Mouse (Mus musculus): Measurements from ENCODE around the gene Adgrf3. TPM values are rescaled to one million over a fixed set of nuclear protein-coding genes. Genes with fewer than 3 reads are reported as not detected.

Gene Adgrf3
- 0.37 and 0.41 TPM in 2 replicates for polyA plus RNA-seq (2015; fragmentation: Nextera tagmentation; extraction: Ambion mirVana)

GRCm38 (mm10) chr5:30205493-30205892 is at the start of gene Adgrf3:
TSS of gene Adgrf3 (minus strand) at chr5:30205722.
- Histone ChIP-seq H3K27ac (ENCODE audit: low read length) (peak within 1 kb of the TSS; percentile 33; the same call in 1 of the 2 replicates), H3K9me3 (replicated peaks; ENCODE audit: control insufficient read depth, low read length) (no peaks in the 10 kb centered on the region), H3K4me1 (ENCODE audit: control insufficient read depth, insufficient read depth, low read length) (peaks cover 8% of the 10 kb centered on the region), H3K27me3 (ENCODE audit: control insufficient read depth, insufficient read depth, low read length) (no peaks in the 10 kb centered on the region), H3K4me2 (ENCODE audit: low read depth, low read length) (no peak within 1 kb of the TSS), H3K9ac (ENCODE audit: low read length) (no peak within 1 kb of the TSS), H3K36me3 (ENCODE audit: control insufficient read depth, insufficient read depth, low read length) (no peaks in the 10 kb centered on the region), H3K4me3 (replicated peaks; ENCODE audit: low read length) (no peak within 1 kb of the TSS)
- 36% methylated on average over 5 of the region's 5 CpGs for WGBS
- ATAC-seq (ENCODE audit: insufficient read depth, low FRiP score), result 0 out of 2 replicates have a peak, but pooled peaks have one; percentile 23

GRCm38 (mm10) chr5:30247666-30248065 is 42.1 kb upstream of the Adgrf3 start:
- WGBS, result 95% methylated on average over 1 of the region's 1 CpGs
- no peaks in the 10 kb centered on the region for H3K9me3 ChIP-seq (replicated peaks; ENCODE audit: control insufficient read depth, low read length)
- ATAC-seq (ENCODE audit: insufficient read depth, low FRiP score), result no peak
- H3K4me1 ChIP-seq (ENCODE audit: control insufficient read depth, insufficient read depth, low read length), result peaks cover 11% of the 10 kb centered on the region
- H3K36me3 ChIP-seq (ENCODE audit: control insufficient read depth, insufficient read depth, low read length), result peaks cover 8% of the 10 kb centered on the region; the same call in 1 of the 2 replicates
- no peak overlapping the region for H3K4me2 ChIP-seq (ENCODE audit: low read depth, low read length)
- no peaks in the 10 kb centered on the region for H3K27me3 ChIP-seq (ENCODE audit: control insufficient read depth, insufficient read depth, low read length)
- H3K9ac ChIP-seq (ENCODE audit: low read length), result no peak overlapping the region
- no peak overlapping the region for H3K4me3 ChIP-seq (replicated peaks; ENCODE audit: low read length)
- no peak overlapping the region for H3K27ac ChIP-seq (ENCODE audit: low read length)

DNA sequence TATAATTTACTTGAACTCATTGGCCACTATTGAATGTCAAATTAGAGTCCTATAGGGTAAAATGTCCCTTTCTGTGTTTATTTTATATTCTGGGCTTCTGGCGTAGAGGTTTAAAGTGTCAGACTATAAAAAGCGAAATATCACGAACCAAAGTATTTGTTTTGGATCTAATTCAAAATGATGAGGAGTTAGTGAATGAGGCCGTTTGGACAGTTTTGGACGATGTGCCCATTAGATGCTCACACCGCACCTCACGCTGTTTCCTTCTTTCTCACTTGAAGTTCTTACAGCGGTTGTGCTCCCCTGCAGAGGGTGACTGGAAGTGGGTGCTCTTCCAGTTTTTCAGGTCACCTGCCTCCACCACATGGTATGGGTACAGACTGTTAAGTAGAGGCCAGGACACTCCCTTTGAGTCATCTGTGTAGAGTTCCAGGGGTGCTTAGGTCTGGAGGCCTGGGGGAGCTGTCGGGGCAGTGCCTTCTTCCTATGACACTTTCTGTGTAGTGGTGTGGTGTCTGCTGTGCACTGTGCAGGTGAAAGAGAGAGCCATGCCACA is 40.4 kb upstream of the Adgrf3 start:
- Histone ChIP-seq H3K9me3 (replicated peaks; ENCODE audit: control insufficient read depth, low read length) (no peaks in the 10 kb centered on the region), H3K27me3 (ENCODE audit: control insufficient read depth, insufficient read depth, low read length) (no peaks in the 10 kb centered on the region), H3K4me1 (ENCODE audit: control insufficient read depth, insufficient read depth, low read length) (peaks cover 21% of the 10 kb centered on the region), H3K36me3 (ENCODE audit: control insufficient read depth, insufficient read depth, low read length) (peaks cover 6% of the 10 kb centered on the region; the same call in 1 of the 2 replicates), H3K27ac (ENCODE audit: low read length) (no peak overlapping the region), H3K4me3 (replicated peaks; ENCODE audit: low read length) (no peak overlapping the region), H3K9ac (ENCODE audit: low read length) (no peak overlapping the region), H3K4me2 (ENCODE audit: low read depth, low read length) (no peak overlapping the region)
- ATAC-seq (ENCODE audit: insufficient read depth, low FRiP score), result no peak
- 82% methylated on average over 9 of the region's 9 CpGs for WGBS

DNA sequence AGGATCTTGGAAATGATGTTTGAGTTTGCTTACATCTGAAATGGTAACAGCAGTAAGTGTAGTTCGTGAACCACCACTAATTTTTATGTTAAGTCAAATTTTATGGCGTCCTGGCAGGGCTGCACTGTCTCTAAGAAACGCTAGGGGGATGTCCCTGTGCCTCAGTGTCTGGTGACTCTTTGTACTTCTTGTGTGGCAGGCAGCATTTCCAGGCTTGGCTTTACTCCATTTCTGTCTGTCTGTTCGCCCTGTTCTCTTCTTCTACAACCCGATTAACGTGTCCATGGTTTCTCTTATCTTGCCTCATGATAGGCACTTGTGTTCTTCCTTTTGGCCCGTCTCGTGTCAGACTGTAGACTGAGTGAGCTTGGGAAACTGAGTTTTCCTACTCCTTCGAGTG is 38.2 kb upstream of the Adgrf3 start:
- Histone ChIP-seq H3K4me1 (ENCODE audit: control insufficient read depth, insufficient read depth, low read length) (peaks cover 21% of the 10 kb centered on the region), H3K27me3 (ENCODE audit: control insufficient read depth, insufficient read depth, low read length) (no peaks in the 10 kb centered on the region), H3K9me3 (replicated peaks; ENCODE audit: control insufficient read depth, low read length) (no peaks in the 10 kb centered on the region), H3K9ac (ENCODE audit: low read length) (no peak overlapping the region), H3K4me3 (replicated peaks; ENCODE audit: low read length) (no peak overlapping the region), H3K4me2 (ENCODE audit: low read depth, low read length) (no peak overlapping the region), H3K27ac (ENCODE audit: low read length) (no peak overlapping the region), H3K36me3 (ENCODE audit: control insufficient read depth, insufficient read depth, low read length) (peaks cover 6% of the 10 kb centered on the region; the same call in 1 of the 2 replicates)
- no peak for ATAC-seq (ENCODE audit: insufficient read depth, low FRiP score)
- WGBS, result 62% methylated on average over 9 of the region's 9 CpGs

GRCm38 (mm10) chr5:30242410-30242809 is 36.9 kb upstream of the Adgrf3 start:
- Histone ChIP-seq H3K9ac (ENCODE audit: low read length) (no peak overlapping the region), H3K4me3 (replicated peaks; ENCODE audit: low read length) (no peak overlapping the region), H3K4me1 (ENCODE audit: control insufficient read depth, insufficient read depth, low read length) (peaks cover 21% of the 10 kb centered on the region), H3K9me3 (replicated peaks; ENCODE audit: control insufficient read depth, low read length) (no peaks in the 10 kb centered on the region), H3K4me2 (ENCODE audit: low read depth, low read length) (peak overlapping the region; percentile 8; the same call in 1 of the 2 replicates), H3K36me3 (ENCODE audit: control insufficient read depth, insufficient read depth, low read length) (peaks cover under 1% of the 10 kb centered on the region; the same call in 1 of the 2 replicates), H3K27me3 (ENCODE audit: control insufficient read depth, insufficient read depth, low read length) (no peaks in the 10 kb centered on the region), H3K27ac (ENCODE audit: low read length) (peak overlapping the region; percentile 73)
- ATAC-seq (ENCODE audit: insufficient read depth, low FRiP score), result peak; percentile 73; the same call in 1 of the 2 replicates
- WGBS, result 20% methylated on average over 1 of the region's 1 CpGs

GRCm38 (mm10) chr5:30240552-30240951 is 35.0 kb upstream of the Adgrf3 start:
- Histone ChIP-seq H3K4me1 (ENCODE audit: control insufficient read depth, insufficient read depth, low read length) (peaks cover 21% of the 10 kb centered on the region), H3K4me3 (replicated peaks; ENCODE audit: low read length) (no peak overlapping the region), H3K9me3 (replicated peaks; ENCODE audit: control insufficient read depth, low read length) (no peaks in the 10 kb centered on the region), H3K36me3 (ENCODE audit: control insufficient read depth, insufficient read depth, low read length) (no peaks in the 10 kb centered on the region), H3K4me2 (ENCODE audit: low read depth, low read length) (no peak overlapping the region), H3K27ac (ENCODE audit: low read length) (peak overlapping the region; percentile 52; the same call in 1 of the 2 replicates), H3K9ac (ENCODE audit: low read length) (no peak overlapping the region), H3K27me3 (ENCODE audit: control insufficient read depth, insufficient read depth, low read length) (no peaks in the 10 kb centered on the region)
- ATAC-seq (ENCODE audit: insufficient read depth, low FRiP score), result no peak
- WGBS, result 73% methylated on average over 7 of the region's 7 CpGs

GRCm38 (mm10) chr5:30238533-30238932 is 33.0 kb upstream of the Adgrf3 start:
- 84% methylated on average over 5 of the region's 5 CpGs for WGBS
- no peak overlapping the region for H3K4me3 ChIP-seq (replicated peaks; ENCODE audit: low read length)

DNA sequence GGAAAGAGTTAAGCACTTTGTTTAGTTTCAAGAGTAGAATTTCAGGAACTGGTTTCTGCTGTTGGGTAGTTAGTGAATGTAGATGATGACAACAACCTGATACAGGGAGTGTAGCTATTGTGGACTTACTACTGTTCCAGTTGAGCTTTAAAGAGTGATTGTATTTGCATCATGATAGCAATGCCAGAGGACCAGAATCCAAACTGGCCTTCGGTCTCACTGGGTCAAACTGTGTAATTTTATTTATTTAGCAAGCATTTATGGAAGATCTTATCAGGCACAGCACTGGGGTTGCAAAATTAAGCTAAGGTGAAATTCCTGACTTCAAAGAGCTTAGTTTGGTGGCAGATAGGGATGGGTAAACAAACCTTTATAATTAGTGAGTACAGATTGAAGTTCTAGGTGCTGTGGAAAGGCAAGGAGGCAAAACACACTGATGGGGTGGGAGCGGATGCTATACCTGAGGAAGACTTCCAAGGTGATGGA is 30.2 kb upstream of the Adgrf3 start:
- peaks cover 13% of the 10 kb centered on the region for H3K4me1 ChIP-seq (ENCODE audit: control insufficient read depth, insufficient read depth, low read length)
- no peak for ATAC-seq (ENCODE audit: insufficient read depth, low FRiP score)
- WGBS, result 78% methylated on average over 2 of the region's 2 CpGs
- H3K4me2 ChIP-seq (ENCODE audit: low read depth, low read length), result no peak overlapping the region
- H3K9ac ChIP-seq (ENCODE audit: low read length), result no peak overlapping the region
- no peak overlapping the region for H3K4me3 ChIP-seq (replicated peaks; ENCODE audit: low read length)
- no peak overlapping the region for H3K27ac ChIP-seq (ENCODE audit: low read length)
- H3K9me3 ChIP-seq (replicated peaks; ENCODE audit: control insufficient read depth, low read length), result no peaks in the 10 kb centered on the region
- H3K36me3 ChIP-seq (ENCODE audit: control insufficient read depth, insufficient read depth, low read length), result no peaks in the 10 kb centered on the region
- no peaks in the 10 kb centered on the region for H3K27me3 ChIP-seq (ENCODE audit: control insufficient read depth, insufficient read depth, low read length)

More at GRCm38 (mm10) chr5:30238533-30238932, 33.0 kb upstream of the Adgrf3 start:
- Histone ChIP-seq H3K9me3 (replicated peaks; ENCODE audit: control insufficient read depth, low read length) (no peaks in the 10 kb centered on the region), H3K36me3 (ENCODE audit: control insufficient read depth, insufficient read depth, low read length) (no peaks in the 10 kb centered on the region), H3K4me2 (ENCODE audit: low read depth, low read length) (no peak overlapping the region), H3K27ac (ENCODE audit: low read length) (no peak overlapping the region), H3K9ac (ENCODE audit: low read length) (no peak overlapping the region), H3K27me3 (ENCODE audit: control insufficient read depth, insufficient read depth, low read length) (no peaks in the 10 kb centered on the region), H3K4me1 (ENCODE audit: control insufficient read depth, insufficient read depth, low read length) (peaks cover 21% of the 10 kb centered on the region)
- ATAC-seq (ENCODE audit: insufficient read depth, low FRiP score), result no peak

DNA sequence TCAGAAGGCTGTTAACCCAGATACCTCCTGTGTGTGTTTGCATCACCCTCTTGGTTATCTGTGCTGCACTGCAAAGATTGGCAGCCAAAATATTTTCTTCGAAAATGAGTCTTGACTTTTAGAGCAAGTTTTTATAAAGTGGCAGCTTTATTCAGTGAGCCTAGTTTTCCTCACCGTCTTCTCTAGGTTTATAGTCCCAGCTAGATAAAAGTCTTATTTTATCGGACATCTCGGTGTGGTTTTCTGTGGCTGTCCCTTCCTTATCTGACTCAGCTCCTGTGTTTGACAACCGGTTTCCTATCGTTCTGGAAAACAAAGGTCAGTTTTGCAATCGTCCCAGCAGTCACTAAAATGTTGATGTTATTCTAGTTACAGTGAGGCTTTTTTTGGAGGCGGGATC is 28.5 kb upstream of the Adgrf3 start:
- Histone ChIP-seq H3K27me3 (ENCODE audit: control insufficient read depth, insufficient read depth, low read length) (no peaks in the 10 kb centered on the region), H3K36me3 (ENCODE audit: control insufficient read depth, insufficient read depth, low read length) (no peaks in the 10 kb centered on the region), H3K27ac (ENCODE audit: low read length) (no peak overlapping the region), H3K4me2 (ENCODE audit: low read depth, low read length) (peak overlapping the region; percentile 77), H3K4me3 (replicated peaks; ENCODE audit: low read length) (peak overlapping the region; percentile 85), H3K4me1 (ENCODE audit: control insufficient read depth, insufficient read depth, low read length) (peaks cover 13% of the 10 kb centered on the region), H3K9ac (ENCODE audit: low read length) (0 out of 2 replicates have a peak overlapping the region, but pooled peaks have one; percentile 18), H3K9me3 (replicated peaks; ENCODE audit: control insufficient read depth, low read length) (0 out of 2 replicates have a peak, but pooled peaks cover 3% of the 10 kb centered on the region)
- ATAC-seq (ENCODE audit: insufficient read depth, low FRiP score), result no peak
- 38% methylated on average over 8 of the region's 8 CpGs for WGBS
